Mouse (Mus musculus): Measurements from ENCODE around the gene Mto1. TPM values are rescaled to one million over a fixed set of nuclear protein-coding genes. Genes with fewer than 3 reads are reported as not detected.

The Mto1 gene
- polyA plus RNA-seq (2012; rRNA removed), result 31.6 TPM in 2 replicates

GRCm38 (mm10) chr9:78447973-78448873 is at the start of gene Mto1, which contains the start of gene Gm17324:
Gene Mto1, plus strand, starts transcription at chr9:78448208.
Gene Gm17324, minus strand, starts transcription at chr9:78448786.
- peaks cover 4% of the 10 kb centered on the region; the same call in 1 of the 2 replicates for H3K4me1 ChIP-seq (ENCODE audit: control insufficient read depth, insufficient read depth, low read length)
- WGBS, result under 1% methylated on average over 96 of the region's 96 CpGs
- peak within 1 kb of the TSS; percentile 77 for H3K4me3 ChIP-seq (replicated peaks; ENCODE audit: insufficient read depth, low read depth, low read length)
- no peaks in the 10 kb centered on the region for H3K27me3 ChIP-seq (ENCODE audit: control insufficient read depth, insufficient read depth, low read length)
- peak; percentile 90 to 92 for DNase-seq
- H3K27ac ChIP-seq (ENCODE audit: insufficient read depth, low read length), result peak within 1 kb of the TSS; percentile 68
- TF ChIP-seq POLR2A (IDR thresholded peaks at IDR 0.05; ENCODE audit: borderline replicate concordance, insufficient read depth, low read length) (peak; percentile 87), CTCF (IDR thresholded peaks at IDR 0.05; ENCODE audit: borderline replicate concordance, insufficient read depth, low read depth, low read length) (no peak)

- Histone ChIP-seq H3K27me3 (ENCODE audit: control insufficient read depth, insufficient read depth, low read length) (peaks cover 6% of the 10 kb centered on the region; the same call in 1 of the 2 replicates), H3K27ac (ENCODE audit: insufficient read depth, low read length) (no peak overlapping the region), H3K4me3 (replicated peaks; ENCODE audit: insufficient read depth, low read depth, low read length) (no peak overlapping the region), H3K4me1 (ENCODE audit: control insufficient read depth, insufficient read depth, low read length) (no peaks in the 10 kb centered on the region)
- 84% methylated on average over 5 of the region's 5 CpGs for WGBS
- DNase-seq, result no peak
- TF ChIP-seq POLR2A (IDR thresholded peaks at IDR 0.05; ENCODE audit: borderline replicate concordance, insufficient read depth, low read length), result no peak
- no peak for TF ChIP-seq CTCF (IDR thresholded peaks at IDR 0.05; ENCODE audit: borderline replicate concordance, insufficient read depth, low read depth, low read length)
Observed at GRCm38 (mm10) chr9:78400570-78400969, 47.4 kb upstream of the Mto1 start.

DNA sequence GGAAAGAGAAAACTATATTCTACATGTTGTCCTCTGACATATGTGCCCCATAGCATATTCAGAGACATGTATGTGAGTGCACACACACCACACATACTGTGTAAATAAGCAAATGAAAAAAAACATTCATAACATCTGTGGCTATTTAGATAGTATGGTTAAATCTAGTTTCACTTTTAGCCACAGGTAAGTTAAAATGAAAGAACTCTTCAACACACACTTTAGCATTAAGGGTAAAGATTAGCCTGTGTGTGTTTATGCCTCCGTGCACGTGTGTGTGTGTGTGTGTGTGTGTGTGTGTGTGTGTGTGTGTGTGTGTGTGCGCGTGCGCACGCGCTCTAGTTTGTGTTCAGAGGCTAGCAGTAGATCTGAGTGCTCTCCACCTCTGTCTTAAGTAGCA is 46.4 kb upstream of the Mto1 start:
- no peak overlapping the region for H3K4me3 ChIP-seq (replicated peaks; ENCODE audit: insufficient read depth, low read depth, low read length)
- 93% methylated on average over 7 of the region's 7 CpGs for WGBS
- no peaks in the 10 kb centered on the region for H3K4me1 ChIP-seq (ENCODE audit: control insufficient read depth, insufficient read depth, low read length)
- no peaks in the 10 kb centered on the region; the same call in 1 of the 2 replicates for H3K27me3 ChIP-seq (ENCODE audit: control insufficient read depth, insufficient read depth, low read length)
- TF ChIP-seq CTCF (IDR thresholded peaks at IDR 0.05; ENCODE audit: borderline replicate concordance, insufficient read depth, low read depth, low read length) (no peak), POLR2A (IDR thresholded peaks at IDR 0.05; ENCODE audit: borderline replicate concordance, insufficient read depth, low read length) (no peak)
- no peak overlapping the region for H3K27ac ChIP-seq (ENCODE audit: insufficient read depth, low read length)
- no peak for DNase-seq

DNA sequence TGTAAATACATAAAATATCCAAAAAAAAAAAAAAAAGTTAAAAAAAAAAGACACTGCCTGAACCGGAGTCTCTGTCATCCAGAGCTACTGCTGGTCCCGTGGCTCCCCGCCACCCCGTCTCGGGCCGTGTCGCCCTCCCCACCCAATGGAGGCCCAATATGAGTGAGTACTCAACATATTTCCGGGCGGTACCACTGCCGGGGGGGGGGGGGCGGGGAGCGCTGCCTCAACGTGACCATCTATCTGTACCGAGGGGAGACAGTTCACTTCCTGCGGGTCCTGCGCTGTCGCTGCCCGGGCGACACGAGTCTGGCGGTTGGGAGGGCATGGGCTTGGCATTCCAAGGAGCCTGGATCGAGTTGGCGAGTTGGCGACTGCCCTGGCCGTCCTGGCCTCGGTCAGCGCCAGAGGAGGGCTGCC is 20.6 kb upstream of the Mto1 start:
- Histone ChIP-seq H3K27me3 (ENCODE audit: control insufficient read depth, insufficient read depth, low read length) (no peaks in the 10 kb centered on the region), H3K27ac (ENCODE audit: insufficient read depth, low read length) (no peak overlapping the region), H3K4me1 (ENCODE audit: control insufficient read depth, insufficient read depth, low read length) (no peaks in the 10 kb centered on the region), H3K4me3 (replicated peaks; ENCODE audit: insufficient read depth, low read depth, low read length) (peak overlapping the region; percentile 42)
- DNase-seq, result no peak
- no peak for TF ChIP-seq CTCF (IDR thresholded peaks at IDR 0.05; ENCODE audit: borderline replicate concordance, insufficient read depth, low read depth, low read length)
- TF ChIP-seq POLR2A (IDR thresholded peaks at IDR 0.05; ENCODE audit: borderline replicate concordance, insufficient read depth, low read length), result no peak
- WGBS, result 24% methylated on average over 27 of the region's 27 CpGs

DNA sequence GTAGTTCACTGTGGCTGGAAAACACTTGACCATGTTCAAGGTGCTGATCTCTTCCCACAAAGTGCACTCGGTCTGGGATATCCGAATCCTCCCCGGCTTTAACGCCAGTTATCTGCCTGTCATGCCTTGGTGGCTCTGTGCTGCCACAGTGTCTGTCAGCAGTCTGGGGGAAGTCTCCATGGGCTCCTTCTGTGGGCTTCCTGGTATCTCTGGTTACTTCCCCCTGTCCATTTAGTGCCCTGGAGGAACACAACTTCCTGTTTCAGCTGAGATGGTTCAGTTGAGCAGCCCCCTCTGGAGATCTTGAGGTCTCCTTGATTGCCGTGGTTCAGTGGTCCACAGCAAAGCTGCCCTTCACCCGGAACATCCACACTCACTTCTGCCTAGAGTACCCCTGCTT is 19.8 kb upstream of the Mto1 start:
- no peaks in the 10 kb centered on the region for H3K27me3 ChIP-seq (ENCODE audit: control insufficient read depth, insufficient read depth, low read length)
- no peak overlapping the region for H3K4me3 ChIP-seq (replicated peaks; ENCODE audit: insufficient read depth, low read depth, low read length)
- no peak overlapping the region for H3K27ac ChIP-seq (ENCODE audit: insufficient read depth, low read length)
- 88% methylated on average over 6 of the region's 6 CpGs for WGBS
- no peak for DNase-seq
- no peaks in the 10 kb centered on the region for H3K4me1 ChIP-seq (ENCODE audit: control insufficient read depth, insufficient read depth, low read length)
- TF ChIP-seq CTCF (IDR thresholded peaks at IDR 0.05; ENCODE audit: borderline replicate concordance, insufficient read depth, low read depth, low read length) (no peak), POLR2A (IDR thresholded peaks at IDR 0.05; ENCODE audit: borderline replicate concordance, insufficient read depth, low read length) (no peak)

GRCm38 (mm10) chr9:78428870-78429432 is 19.1 kb upstream of the Mto1 start:
- DNase-seq, result no peak
- H3K27ac ChIP-seq (ENCODE audit: insufficient read depth, low read length), result no peak overlapping the region

DNA sequence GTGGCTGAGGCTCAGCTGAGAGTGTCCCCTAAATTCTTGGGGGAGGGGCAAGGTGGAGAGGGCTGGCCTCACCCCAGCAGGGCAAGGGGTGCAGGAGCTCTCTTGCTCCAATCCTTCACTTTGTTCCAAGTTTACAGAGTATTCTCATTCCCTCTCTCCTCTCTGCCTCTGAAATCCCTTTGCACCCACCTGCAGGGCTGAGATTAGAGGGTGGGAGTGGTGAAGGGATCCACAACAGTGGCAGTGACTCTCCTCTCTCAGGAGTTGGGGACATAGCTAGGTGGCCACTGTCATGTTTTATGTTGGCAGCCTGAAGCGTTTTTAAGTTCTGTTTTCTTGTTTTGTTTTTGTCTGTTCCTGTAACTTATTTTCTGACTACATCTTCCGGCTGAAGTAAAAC is 18.5 kb upstream of the Mto1 start:
- WGBS, result 72% methylated on average over 2 of the region's 2 CpGs
- no peak overlapping the region for H3K4me3 ChIP-seq (replicated peaks; ENCODE audit: insufficient read depth, low read depth, low read length)
- no peaks in the 10 kb centered on the region for H3K4me1 ChIP-seq (ENCODE audit: control insufficient read depth, insufficient read depth, low read length)
- H3K27ac ChIP-seq (ENCODE audit: insufficient read depth, low read length), result no peak overlapping the region
- TF ChIP-seq POLR2A (IDR thresholded peaks at IDR 0.05; ENCODE audit: borderline replicate concordance, insufficient read depth, low read length) (no peak), CTCF (IDR thresholded peaks at IDR 0.05; ENCODE audit: borderline replicate concordance, insufficient read depth, low read depth, low read length) (no peak)
- no peak for DNase-seq
- H3K27me3 ChIP-seq (ENCODE audit: control insufficient read depth, insufficient read depth, low read length), result no peaks in the 10 kb centered on the region

More at GRCm38 (mm10) chr9:78428870-78429432, 19.1 kb upstream of the Mto1 start:
- TF ChIP-seq CTCF (IDR thresholded peaks at IDR 0.05; ENCODE audit: borderline replicate concordance, insufficient read depth, low read depth, low read length), result no peak
- no peak for TF ChIP-seq POLR2A (IDR thresholded peaks at IDR 0.05; ENCODE audit: borderline replicate concordance, insufficient read depth, low read length)
- H3K4me1 ChIP-seq (ENCODE audit: control insufficient read depth, insufficient read depth, low read length), result no peaks in the 10 kb centered on the region
- 82% methylated on average over 4 of the region's 4 CpGs for WGBS
- no peak overlapping the region for H3K4me3 ChIP-seq (replicated peaks; ENCODE audit: insufficient read depth, low read depth, low read length)
- no peaks in the 10 kb centered on the region for H3K27me3 ChIP-seq (ENCODE audit: control insufficient read depth, insufficient read depth, low read length)

All from cerebellum, adult 2 months (tissue).